9 mouse cellular contexts compared by ENCODE assay signal in the genomic region with DNA sequence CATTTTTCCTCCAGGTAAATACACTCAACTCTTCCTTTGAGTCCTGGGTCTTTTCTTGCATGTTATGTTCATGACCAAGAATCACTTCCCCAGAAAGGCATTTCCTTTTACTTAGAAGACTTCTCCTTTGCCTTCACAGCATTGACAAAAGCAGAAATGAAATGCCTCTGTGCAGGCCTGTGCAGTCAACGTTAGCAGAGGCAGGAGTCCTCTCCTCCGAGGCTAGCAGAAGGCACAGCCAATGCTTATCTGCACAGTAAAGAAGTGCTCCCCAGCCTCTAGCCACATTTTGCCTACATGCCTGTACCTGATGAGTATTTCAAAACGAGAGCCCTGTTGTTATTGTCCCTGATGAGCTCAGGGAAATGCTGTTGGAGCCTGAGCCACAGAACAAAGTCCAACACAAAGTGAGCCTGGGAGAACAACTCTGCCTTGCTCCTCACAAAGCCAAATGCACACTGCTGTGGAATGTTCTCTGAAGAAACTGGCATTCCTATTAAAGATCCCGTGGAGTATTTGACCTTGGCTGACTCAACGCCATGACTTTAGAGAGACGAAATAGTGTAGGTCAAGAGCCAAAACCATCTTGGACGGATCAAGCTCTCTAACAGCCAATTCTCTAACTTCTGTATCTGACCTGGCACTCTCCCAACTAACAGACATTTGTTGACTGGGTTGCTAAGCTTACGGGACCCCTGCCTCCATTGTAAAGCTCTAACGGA. TPM values are rescaled to one million over a fixed set of nuclear protein-coding genes. Genes with fewer than 3 reads are reported as not detected.
A peak's percentile ranks its signal among the peaks of the same experiment; 100 is the strongest.
DNase-seq lines count a peak whose midpoint lies in the region; ATAC-seq and TF ChIP-seq lines count a peak whose summit lies in the region.
"Had no signal": no experiment of that assay in that cellular context is flagged by ENCODE, and none has a peak within 500 bp of the region (broad histone marks: within the 10 kb centered on the region; RNA-seq: fewer than 3 reads in every experiment).

No protein-coding gene starts in this region.

- H3K9me3 ChIP-seq in intestine, embryonic 16.5 days (ENCODE audit: control insufficient read depth, low read length): no peaks in the 10 kb centered on the region
- no peaks in the 10 kb centered on the region for H3K9me3 ChIP-seq in midbrain, embryonic 14.5 days (ENCODE audit: control insufficient read depth, low read length)
- H3K9me3 ChIP-seq: embryonic facial prominence, embryonic 12.5 days had no signal

- ATAC-seq in cerebellum, adult (ENCODE audit: insufficient number of reproducible peaks, low FRiP score, low TSS enrichment): no peak
- ATAC-seq in intestine, embryonic 16.5 days: peak; percentile 59
- ATAC-seq in midbrain, embryonic 14.5 days (ENCODE audit: low FRiP score, low TSS enrichment): no peak

- no peak for TF ChIP-seq POLR2A in thymus, adult 2 months (IDR thresholded peaks at IDR 0.05; ENCODE audit: control insufficient read depth, extremely low read depth, insufficient read depth, low read length, poor library complexity)

- no peak overlapping the region for H3K4me2 ChIP-seq in intestine, embryonic 16.5 days (ENCODE audit: low read depth, low read length)
- H3K4me2 ChIP-seq in midbrain, embryonic 14.5 days (ENCODE audit: low read length): no peak overlapping the region
- H3K4me2 ChIP-seq: embryonic facial prominence, embryonic 12.5 days had no signal

- H3K27ac ChIP-seq in intestine, embryonic 16.5 days (ENCODE audit: low read length): peak overlapping the region; percentile 52; the same call in 1 of the 2 replicates
- H3K27ac ChIP-seq in midbrain, embryonic 14.5 days (replicated peaks; ENCODE audit: low read depth, low read length): no peak overlapping the region
- H3K27ac ChIP-seq in thymus, adult 2 months (ENCODE audit: control insufficient read depth, insufficient read depth, low read length): no peak overlapping the region
- H3K27ac ChIP-seq: embryonic facial prominence, embryonic 12.5 days had no signal

- TF ChIP-seq CTCF in thymus, adult 2 months (IDR thresholded peaks at IDR 0.05; ENCODE audit: borderline replicate concordance, control insufficient read depth, extremely low read depth, insufficient read depth, low read length, poor library complexity): no peak

- H3K4me3 ChIP-seq in intestine, embryonic 16.5 days (ENCODE audit: low read length): no peak overlapping the region
- no peak overlapping the region for H3K4me3 ChIP-seq in midbrain, embryonic 14.5 days (replicated peaks; ENCODE audit: low read depth, low read length)
- H3K4me3 ChIP-seq in thymus, adult 2 months (ENCODE audit: control insufficient read depth, insufficient read depth, low read length): no peak overlapping the region
- H3K4me3 ChIP-seq: embryonic facial prominence, embryonic 12.5 days had no signal

- H3K27me3 ChIP-seq in intestine, embryonic 16.5 days (replicated peaks; ENCODE audit: control insufficient read depth, insufficient read depth, low read length): no peaks in the 10 kb centered on the region
- H3K27me3 ChIP-seq in midbrain, embryonic 14.5 days (ENCODE audit: control insufficient read depth, insufficient read depth, low read length): no peaks in the 10 kb centered on the region
- no peaks in the 10 kb centered on the region for H3K27me3 ChIP-seq in thymus, adult 2 months (ENCODE audit: control insufficient read depth, insufficient read depth, low read length)
- H3K27me3 ChIP-seq: embryonic facial prominence, embryonic 12.5 days had no signal

- H3K36me3 ChIP-seq in intestine, embryonic 16.5 days (ENCODE audit: control insufficient read depth, insufficient read depth, low read length): no peaks in the 10 kb centered on the region
- H3K36me3 ChIP-seq in midbrain, embryonic 14.5 days (ENCODE audit: control insufficient read depth, insufficient read depth, low read length): no peaks in the 10 kb centered on the region
- no peaks in the 10 kb centered on the region for H3K36me3 ChIP-seq in thymus, adult 2 months (ENCODE audit: control insufficient read depth, insufficient read depth, low read length)
- H3K36me3 ChIP-seq: embryonic facial prominence, embryonic 12.5 days had no signal

- 53% methylated on average over 9 of the region's 9 CpGs for WGBS in intestine, embryonic 16.5 days
- WGBS in midbrain, embryonic 14.5 days: 80% methylated on average over 9 of the region's 9 CpGs
- WGBS in thymus, adult 2 months: 67% methylated on average over 9 of the region's 9 CpGs

- peak; percentile 20 to 33 for DNase-seq in cerebellum, postnatal 10 days
- peak; percentile 19 for DNase-seq in adipocyte (ENCODE audit: low spot score)
- peak; percentile 14 for DNase-seq in lung, postnatal 14 days
- no peak for DNase-seq in thymus, postnatal 10 days (ENCODE audit: low spot score in 2 of 2)
- DNase-seq in midbrain, embryonic 14.5 days: no peak
- DNase-seq in thymus, adult 2 months: no peak

- peaks cover 9% of the 10 kb centered on the region for H3K4me1 ChIP-seq in intestine, embryonic 16.5 days (ENCODE audit: control insufficient read depth, insufficient read depth, low read length)
- no peaks in the 10 kb centered on the region; the same call in 1 of the 2 replicates for H3K4me1 ChIP-seq in midbrain, embryonic 14.5 days (ENCODE audit: control insufficient read depth, insufficient read depth, low read length)
- H3K4me1 ChIP-seq in thymus, adult 2 months (replicated peaks; ENCODE audit: control insufficient read depth, insufficient read depth, low read length): no peaks in the 10 kb centered on the region
- H3K4me1 ChIP-seq: embryonic facial prominence, embryonic 12.5 days had no signal

- H3K9ac ChIP-seq in intestine, embryonic 16.5 days (ENCODE audit: low read depth, low read length): no peak overlapping the region
- no peak overlapping the region for H3K9ac ChIP-seq in midbrain, embryonic 14.5 days (replicated peaks; ENCODE audit: low read length)
- H3K9ac ChIP-seq: embryonic facial prominence, embryonic 12.5 days had no signal

RNA-seq across cellular contexts. Expression of a gene that starts 45.7 kb away (rescaled TPM):
- polyA plus RNA-seq in intestine, embryonic 16.5 days (2015; fragmentation: Nextera tagmentation; extraction: Ambion mirVana): 49.3 and 50.3 TPM in 2 replicates
- polyA plus RNA-seq in midbrain, embryonic 14.5 days (2014; fragmentation: Nextera tagmentation; extraction: Ambion mirVana): 40.4 and 54.8 TPM in 2 replicates
- 29.2 and 29.7 TPM in 2 replicates for polyA plus RNA-seq in thymus, adult 2 months (2012; rRNA removed)

Comparison
In these comparisons a context has a peak if more than half of its experiments do, and no peak if none do; other contexts are left out.
1. DNase-seq: peak in cerebellum, postnatal 10 days (2 of 2), adipocyte (single experiment) and lung, postnatal 14 days (single experiment); none in thymus, postnatal 10 days (0 of 2), midbrain, embryonic 14.5 days (single experiment) and thymus, adult 2 months (single experiment).